Mouse (Mus musculus): ENCODE data around the gene Rngtt. TPM values are rescaled to one million over a fixed set of nuclear protein-coding genes. Genes with fewer than 3 reads are reported as not detected.

Gene Rngtt
- polyA plus RNA-seq, 1 experiment from 2014 or later: 14.9 TPM

DNA sequence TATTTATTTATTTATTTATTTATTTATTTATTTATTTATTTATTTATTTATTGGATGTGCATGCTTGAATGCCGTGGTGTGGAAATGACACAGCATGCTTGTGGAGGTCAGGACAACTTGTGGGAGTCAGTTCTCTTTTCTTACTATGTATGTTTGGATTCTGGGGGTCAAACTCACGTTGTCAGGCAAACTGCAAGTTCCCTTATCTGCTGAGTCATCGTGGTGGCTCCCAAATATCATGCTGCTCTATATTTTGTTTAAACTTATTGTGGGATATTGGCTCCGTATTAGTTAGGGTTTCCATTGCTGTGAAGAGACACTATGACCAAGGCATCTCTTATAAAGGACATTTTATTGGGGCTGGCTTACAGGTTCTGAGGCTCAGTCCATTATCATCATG, 21.0 kb downstream of the Rngtt start:
- H3K4me2 ChIP-seq: no peak overlapping the region
- no peak overlapping the region for H3K27ac ChIP-seq (replicated peaks)
- H3K9me3 ChIP-seq: no peaks in the 10 kb centered on the region
- WGBS: 83% methylated on average over 4 of the region's 4 CpGs
- no peaks in the 10 kb centered on the region for H3K4me1 ChIP-seq
- peaks cover 82% of the 10 kb centered on the region for H3K36me3 ChIP-seq
- H3K27me3 ChIP-seq (replicated peaks): no peaks in the 10 kb centered on the region
- H3K4me3 ChIP-seq: no peak overlapping the region
- H3K9ac ChIP-seq: no peak overlapping the region
- no peak for ATAC-seq (ENCODE audit: extremely low read depth, insufficient number of reproducible peaks, low FRiP score, low TSS enrichment)

GRCm38 (mm10) chr4:33332956-33333455, 22.9 kb downstream of the Rngtt start:
- Histone ChIP-seq H3K4me1 (no peaks in the 10 kb centered on the region), H3K4me3 (no peak overlapping the region), H3K4me2 (no peak overlapping the region), H3K27me3 (replicated peaks) (no peaks in the 10 kb centered on the region), H3K9me3 (no peaks in the 10 kb centered on the region), H3K9ac (no peak overlapping the region), H3K36me3 (peaks cover 73% of the 10 kb centered on the region), H3K27ac (replicated peaks) (no peak overlapping the region)
- no peak for ATAC-seq (ENCODE audit: extremely low read depth, insufficient number of reproducible peaks, low FRiP score, low TSS enrichment)
- WGBS: 96% methylated on average over 1 of the region's 1 CpGs

DNA sequence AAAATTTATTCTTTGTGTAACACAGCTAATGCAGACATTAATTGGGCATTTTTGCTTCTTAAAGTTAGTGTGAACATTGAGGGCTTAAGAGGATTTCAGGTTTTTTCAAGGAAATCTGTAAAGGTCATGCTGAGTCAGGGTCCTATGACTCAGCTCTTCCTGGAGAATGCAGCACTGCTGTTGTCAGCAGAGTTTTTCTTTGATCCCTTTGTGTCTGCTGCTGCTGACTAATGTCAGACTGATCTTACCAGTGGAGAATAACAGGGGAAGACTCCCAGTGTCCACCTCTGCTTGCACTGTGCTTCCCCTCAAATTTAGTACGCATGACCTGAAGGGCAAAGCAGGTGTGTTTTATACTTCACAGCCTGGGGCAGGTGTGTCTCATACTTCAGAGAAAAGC, 27.9 kb downstream of the Rngtt start:
- H3K9me3 ChIP-seq: no peaks in the 10 kb centered on the region
- no peaks in the 10 kb centered on the region for H3K4me1 ChIP-seq
- WGBS: 71% methylated on average over 1 of the region's 1 CpGs
- H3K27me3 ChIP-seq (replicated peaks): no peaks in the 10 kb centered on the region
- H3K9ac ChIP-seq: no peak overlapping the region
- peaks cover 74% of the 10 kb centered on the region for H3K36me3 ChIP-seq
- ATAC-seq (ENCODE audit: extremely low read depth, insufficient number of reproducible peaks, low FRiP score, low TSS enrichment): peak; percentile 85
- peak overlapping the region; percentile 24; the same call in 1 of the 2 replicates for H3K4me2 ChIP-seq
- H3K4me3 ChIP-seq: no peak overlapping the region
- H3K27ac ChIP-seq (replicated peaks): peak overlapping the region; percentile 62

GRCm38 (mm10) chr4:33342877-33343731, 33.0 kb downstream of the Rngtt start:
- ATAC-seq (ENCODE audit: extremely low read depth, insufficient number of reproducible peaks, low FRiP score, low TSS enrichment): no peak

GRCm38 (mm10) chr4:33343732-33344057, 33.6 kb downstream of the Rngtt start:
- ATAC-seq (ENCODE audit: extremely low read depth, insufficient number of reproducible peaks, low FRiP score, low TSS enrichment): no peak; the same call in 1 of the 2 replicates

More at GRCm38 (mm10) chr4:33342877-33343731, 33.0 kb downstream of the Rngtt start:
- Histone ChIP-seq H3K27ac (replicated peaks) (peak overlapping the region; percentile 10; the same call in 1 of the 2 replicates), H3K9me3 (no peaks in the 10 kb centered on the region), H3K4me1 (peaks cover 12% of the 10 kb centered on the region; the same call in 1 of the 2 replicates), H3K4me3 (no peak overlapping the region), H3K27me3 (replicated peaks) (no peaks in the 10 kb centered on the region), H3K36me3 (peaks cover 50% of the 10 kb centered on the region), H3K9ac (no peak overlapping the region), H3K4me2 (0 out of 2 replicates have a peak overlapping the region, but pooled peaks have one; percentile 20)
- 87% methylated on average over 7 of the region's 7 CpGs for WGBS

DNA sequence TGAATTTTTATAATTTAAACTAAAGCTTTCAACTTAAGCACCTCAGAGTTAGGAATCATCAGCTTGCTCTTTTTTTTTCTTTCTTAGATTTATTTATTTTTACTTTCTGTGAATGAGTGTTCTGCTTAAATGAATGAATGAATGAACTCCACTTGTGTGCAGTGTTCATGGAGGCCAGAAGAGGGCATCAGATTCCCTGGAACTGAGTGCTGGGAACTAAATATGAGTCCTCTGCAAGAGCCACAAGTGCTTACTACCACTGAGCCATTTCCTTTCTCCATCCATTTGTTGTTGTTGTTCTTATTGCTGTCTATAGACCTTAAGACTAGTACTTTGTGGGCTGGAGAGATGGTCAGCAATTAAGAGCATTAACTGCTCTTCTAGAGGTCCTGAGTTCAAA, 53.3 kb downstream of the Rngtt start:
- ATAC-seq (ENCODE audit: extremely low read depth, insufficient number of reproducible peaks, low FRiP score, low TSS enrichment): no peak

More at GRCm38 (mm10) chr4:33343732-33344057, 33.6 kb downstream of the Rngtt start:
- H3K9me3 ChIP-seq: no peaks in the 10 kb centered on the region
- H3K4me1 ChIP-seq: peaks cover 12% of the 10 kb centered on the region; the same call in 1 of the 2 replicates
- H3K4me2 ChIP-seq: 0 out of 2 replicates have a peak overlapping the region, but pooled peaks have one; percentile 20
- H3K9ac ChIP-seq: no peak overlapping the region
- H3K4me3 ChIP-seq: no peak overlapping the region
- peak overlapping the region; percentile 36 for H3K27ac ChIP-seq (replicated peaks)
- peaks cover 44% of the 10 kb centered on the region for H3K36me3 ChIP-seq
- WGBS: 61% methylated on average over 6 of the region's 6 CpGs
- H3K27me3 ChIP-seq (replicated peaks): no peaks in the 10 kb centered on the region

DNA sequence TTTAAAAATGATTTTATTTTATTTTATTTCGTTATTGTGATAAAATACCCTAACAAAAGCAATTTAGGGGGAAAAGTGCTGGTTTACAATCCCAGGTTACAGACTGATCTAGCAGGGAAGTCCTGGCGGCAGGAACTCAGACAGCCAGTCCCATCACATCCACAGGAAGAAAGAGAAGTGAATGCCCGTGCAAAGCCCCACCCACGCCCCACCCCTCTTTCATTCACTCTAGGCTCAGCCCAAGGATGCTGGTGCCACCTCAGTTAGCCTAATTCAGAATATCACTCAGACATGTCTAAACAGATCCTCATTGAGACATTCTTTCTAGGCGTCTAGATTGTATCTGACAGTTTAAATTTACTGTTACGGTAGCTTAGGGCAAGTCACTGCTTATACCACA, 64.8 kb downstream of the Rngtt start:
- WGBS: 74% methylated on average over 6 of the region's 6 CpGs
- ATAC-seq (ENCODE audit: extremely low read depth, insufficient number of reproducible peaks, low FRiP score, low TSS enrichment): no peak
- Histone ChIP-seq H3K4me2 (no peak overlapping the region), H3K9me3 (no peaks in the 10 kb centered on the region; the same call in 1 of the 2 replicates), H3K36me3 (peaks cover 24% of the 10 kb centered on the region), H3K9ac (no peak overlapping the region), H3K4me1 (peaks cover 11% of the 10 kb centered on the region), H3K27me3 (replicated peaks) (no peaks in the 10 kb centered on the region), H3K27ac (replicated peaks) (no peak overlapping the region), H3K4me3 (no peak overlapping the region)

More for the DNA sequence above, 53.3 kb downstream of the Rngtt start:
- Histone ChIP-seq H3K4me2 (no peak overlapping the region), H3K9ac (no peak overlapping the region), H3K36me3 (peaks cover 17% of the 10 kb centered on the region), H3K27ac (replicated peaks) (no peak overlapping the region), H3K9me3 (no peaks in the 10 kb centered on the region), H3K27me3 (replicated peaks) (no peaks in the 10 kb centered on the region), H3K4me1 (no peaks in the 10 kb centered on the region), H3K4me3 (no peak overlapping the region)

DNA sequence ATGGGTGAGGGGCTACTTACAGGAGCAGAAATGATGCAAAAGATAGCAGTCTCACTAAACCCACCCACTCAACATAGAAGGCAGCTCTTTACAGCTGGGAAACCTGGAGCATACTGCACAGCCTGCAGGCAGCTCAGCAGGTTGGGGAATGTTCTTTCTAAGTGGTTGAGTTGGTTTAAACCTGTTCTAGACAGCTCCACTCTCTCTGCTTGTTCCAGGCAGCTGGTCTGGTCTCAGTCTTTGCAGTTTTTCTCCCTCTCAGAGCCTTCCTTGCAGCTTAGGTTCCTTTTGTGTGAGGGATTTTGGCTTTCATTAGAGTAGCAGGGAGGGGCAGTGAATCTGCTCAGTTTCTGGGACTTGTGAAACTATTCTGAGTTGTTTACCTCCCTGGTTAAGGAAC, 67.5 kb downstream of the Rngtt start:
- H3K4me2 ChIP-seq: no peak overlapping the region
- H3K9me3 ChIP-seq: no peaks in the 10 kb centered on the region
- no peak overlapping the region for H3K4me3 ChIP-seq
- peaks cover 14% of the 10 kb centered on the region for H3K4me1 ChIP-seq
- no peak overlapping the region for H3K9ac ChIP-seq
- no peaks in the 10 kb centered on the region for H3K27me3 ChIP-seq (replicated peaks)
- no peak overlapping the region for H3K27ac ChIP-seq (replicated peaks)
- H3K36me3 ChIP-seq: peaks cover 7% of the 10 kb centered on the region
- ATAC-seq (ENCODE audit: extremely low read depth, insufficient number of reproducible peaks, low FRiP score, low TSS enrichment): no peak

DNA sequence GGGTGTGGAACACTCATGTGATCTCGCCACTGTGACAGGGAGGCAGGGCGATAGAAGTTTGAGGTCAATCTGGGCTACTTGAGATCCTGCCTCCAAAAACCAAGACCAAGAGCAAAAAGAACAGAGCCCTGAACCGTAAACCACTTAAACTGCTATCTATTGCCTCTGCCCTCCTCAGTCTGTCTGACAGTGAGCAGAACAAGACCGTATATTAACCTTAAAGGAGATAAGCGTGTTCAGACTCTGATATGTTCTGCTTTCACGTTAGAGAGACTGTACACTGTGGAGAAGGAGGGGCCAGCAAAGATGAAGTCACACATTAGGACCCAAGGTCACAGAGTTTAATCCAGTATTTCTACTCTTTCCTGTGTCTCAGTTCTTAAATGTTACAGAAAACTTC, 68.8 kb downstream of the Rngtt start:
- 34% methylated on average over 6 of the region's 6 CpGs for WGBS
- no peaks in the 10 kb centered on the region for H3K27me3 ChIP-seq (replicated peaks)
- no peak overlapping the region for H3K9ac ChIP-seq
- H3K9me3 ChIP-seq: no peaks in the 10 kb centered on the region
- H3K4me1 ChIP-seq: peaks cover 15% of the 10 kb centered on the region
- H3K27ac ChIP-seq (replicated peaks): no peak overlapping the region
- no peak for ATAC-seq (ENCODE audit: extremely low read depth, insufficient number of reproducible peaks, low FRiP score, low TSS enrichment)
- 0 out of 2 replicates have a peak overlapping the region, but pooled peaks have one; percentile 13 for H3K4me2 ChIP-seq
- peaks cover 5% of the 10 kb centered on the region for H3K36me3 ChIP-seq
- H3K4me3 ChIP-seq: no peak overlapping the region

- no peak overlapping the region for H3K4me2 ChIP-seq
- H3K27me3 ChIP-seq (replicated peaks): no peaks in the 10 kb centered on the region
- no peak overlapping the region for H3K9ac ChIP-seq
- no peaks in the 10 kb centered on the region for H3K4me1 ChIP-seq
- peaks cover 15% of the 10 kb centered on the region; the same call in 1 of the 2 replicates for H3K36me3 ChIP-seq
- H3K9me3 ChIP-seq: no peaks in the 10 kb centered on the region
- no peak overlapping the region for H3K27ac ChIP-seq (replicated peaks)
- no peak for ATAC-seq (ENCODE audit: extremely low read depth, insufficient number of reproducible peaks, low FRiP score, low TSS enrichment)
- no peak overlapping the region for H3K4me3 ChIP-seq
- 86% methylated on average over 3 of the region's 3 CpGs for WGBS
These were observed 78.8 kb downstream of the Rngtt start for GRCm38 (mm10) chr4:33388899-33389298.

- Histone ChIP-seq H3K9ac (no peak overlapping the region), H3K27ac (replicated peaks) (no peak overlapping the region), H3K4me3 (no peak overlapping the region), H3K27me3 (replicated peaks) (no peaks in the 10 kb centered on the region), H3K4me1 (no peaks in the 10 kb centered on the region), H3K36me3 (peaks cover 15% of the 10 kb centered on the region; the same call in 1 of the 2 replicates), H3K4me2 (no peak overlapping the region), H3K9me3 (no peaks in the 10 kb centered on the region)
- no peak for ATAC-seq (ENCODE audit: extremely low read depth, insufficient number of reproducible peaks, low FRiP score, low TSS enrichment)
These were observed 80.5 kb downstream of the Rngtt start for GRCm38 (mm10) chr4:33390660-33391059.
